Mouse (Mus musculus) testis, adult 2 months (tissue): ENCODE results near the gene Nifk.

Experiments used
- CTCF ChIP-seq: fragments of 200-500 bp; IDR thresholded peaks from 2 replicates; pipeline ENCODE4 v1.5.1; 2012; ENCODE audit warnings: low read depth, mild to moderate bottlenecking, inconsistent platforms, low read length, moderate library complexity; ENCODE audit not compliant: control insufficient read depth, insufficient read depth, insufficient replicate concordance
- POLR2A ChIP-seq: fragments of 200-500 bp; IDR thresholded peaks from 2 replicates; pipeline ENCODE4 v1.6.1; 2012; ENCODE audit warnings: low read depth, mild to moderate bottlenecking, inconsistent platforms, low read length, moderate library complexity; ENCODE audit not compliant: control insufficient read depth

DNA sequence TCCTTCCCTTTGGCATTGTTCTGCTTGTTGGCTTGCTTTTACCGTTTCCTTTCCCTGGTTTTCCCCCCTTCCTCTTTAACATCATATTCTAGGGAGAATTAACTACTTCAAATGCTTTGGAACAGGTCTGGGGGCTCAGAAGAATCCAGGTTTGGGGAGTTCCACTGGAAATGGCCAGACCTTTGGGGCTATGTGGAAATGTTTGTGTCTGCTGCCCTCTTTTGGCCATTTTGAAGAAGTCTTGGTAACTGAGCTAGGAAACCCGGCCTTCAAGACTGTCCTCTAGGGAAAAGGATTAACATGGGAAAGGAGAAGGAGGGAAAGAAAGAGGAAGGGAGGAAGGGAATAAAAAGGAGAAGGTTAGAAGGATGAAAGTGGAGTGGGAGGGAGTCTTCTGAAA lies 46.5 kb upstream of the Nifk start:
- TF ChIP-seq POLR2A (no peak), CTCF (no peak)
